In genomic region chr12:117512468-117512867, GRCm38 (mm10) we compare ENCODE assay signal across 20 mouse cellular contexts.
"Had no signal": no experiment of that assay in that cellular context is flagged by ENCODE, and none has a peak within 500 bp of the region (broad histone marks: within the 10 kb centered on the region; RNA-seq: fewer than 3 reads in every experiment).

No protein-coding gene starts in this region.

- H3K9me3 ChIP-seq: liver, embryonic 13.5 days; liver, embryonic 15.5 days; lung, embryonic 15.5 days; megakaryocyte, embryonic 14.5 days; midbrain, embryonic 12.5 days; midbrain, embryonic 15.5 days had no signal

- ATAC-seq: liver, postnatal 0 days; lung, postnatal 0 days; midbrain, embryonic 15.5 days had no signal

- H3K4me3 ChIP-seq: liver, embryonic 13.5 days; liver, embryonic 15.5 days; lung, embryonic 15.5 days; megakaryocyte, embryonic 14.5 days; midbrain, embryonic 12.5 days; midbrain, embryonic 15.5 days had no signal

- H3K27me3 ChIP-seq: lung, embryonic 15.5 days; megakaryocyte, embryonic 14.5 days; midbrain, embryonic 12.5 days; midbrain, embryonic 15.5 days had no signal

- H3K36me3 ChIP-seq: liver, embryonic 13.5 days; liver, embryonic 15.5 days; lung, embryonic 15.5 days; midbrain, embryonic 12.5 days; midbrain, embryonic 15.5 days had no signal

- H3K4me2 ChIP-seq: liver, embryonic 13.5 days; liver, embryonic 15.5 days; lung, embryonic 15.5 days; midbrain, embryonic 12.5 days; midbrain, embryonic 15.5 days had no signal

- H3K9ac ChIP-seq: liver, embryonic 13.5 days; liver, embryonic 15.5 days; liver, postnatal 0 days; lung, embryonic 15.5 days; midbrain, embryonic 12.5 days; midbrain, embryonic 15.5 days had no signal

- DNase-seq: liver, embryonic 13.5 days; liver, postnatal 0 days; lung, adult 2 months; lung, postnatal 14 days; lung, postnatal 36 days; retina, postnatal 1 day; right cerebral cortex, adult 18-20 months; right cerebral cortex, postnatal 25 days; right cerebral cortex, postnatal 4 days; spleen, adult 18-20 months; thymus, adult 18-20 months; thymus, postnatal 14 days; thymus, postnatal 36 days had no signal

- H3K27ac ChIP-seq: liver, embryonic 13.5 days; liver, embryonic 15.5 days; lung, embryonic 15.5 days; macrophage; midbrain, embryonic 12.5 days; midbrain, embryonic 15.5 days had no signal

- H3K4me1 ChIP-seq: liver, embryonic 13.5 days; liver, embryonic 15.5 days; megakaryocyte, embryonic 14.5 days; midbrain, embryonic 12.5 days; midbrain, embryonic 15.5 days had no signal
